Mouse (Mus musculus) neural tube, embryonic 13.5 days (tissue): Measurements from ENCODE around the gene Tln1. TPM values are rescaled to one million over a fixed set of nuclear protein-coding genes. Genes with fewer than 3 reads are reported as not detected.
"Not testable (repeated sequence)": the region's sequence is repeated elsewhere in the genome, so short reads cannot be mapped to it uniquely, and the experiment has no call there.

Experiments
- ATAC-seq: fragments of 200-750 bp; cut with Nextera tagmentation; 2 replicates; pipeline ENCODE4 v1.8.0; 2017; ENCODE audit warnings: low read depth, mild to moderate bottlenecking, moderate TSS enrichment, moderate library complexity
- H3K27ac ChIP-seq: fragments of 300-500 bp; sonication (generic); replicated peaks from 2 replicates; pipeline ENCODE4 v1.5.1; 2015; ENCODE audit warnings: moderate library complexity, mild to moderate bottlenecking, inconsistent platforms
- H3K27me3 ChIP-seq: fragments of 300-500 bp; sonication (generic); 2 replicates; pipeline ENCODE4 v1.6.1; 2015; ENCODE audit warnings: mild to moderate bottlenecking, inconsistent platforms
- H3K36me3 ChIP-seq: fragments of 300-500 bp; sonication (generic); 2 replicates; pipeline ENCODE4 v1.6.1; 2015; ENCODE audit warnings: mild to moderate bottlenecking, inconsistent platforms
- H3K4me1 ChIP-seq: fragments of 300-500 bp; sonication (generic); replicated peaks from 2 replicates; pipeline ENCODE4 v1.6.1; 2015; ENCODE audit warnings: inconsistent platforms
- H3K4me2 ChIP-seq: fragments of 300-500 bp; sonication (generic); 2 replicates; pipeline ENCODE4 v1.6.1; 2015; ENCODE audit warnings: inconsistent platforms, mild to moderate bottlenecking, moderate library complexity
- H3K4me3 ChIP-seq: fragments of 300-500 bp; sonication (generic); 2 replicates; pipeline ENCODE4 v1.5.1; 2015; ENCODE audit warnings: mild to moderate bottlenecking, inconsistent platforms
- H3K9ac ChIP-seq: fragments of 300-500 bp; sonication (generic); 2 replicates; pipeline ENCODE4 v1.6.1; 2015; ENCODE audit warnings: moderate library complexity, mild to moderate bottlenecking, inconsistent platforms
- H3K9me3 ChIP-seq: fragments of 300-500 bp; sonication (generic); 2 replicates; pipeline ENCODE4 v1.6.1; 2016; ENCODE audit warnings: inconsistent platforms
- WGBS: fragments of 180-500 bp; shearing (Covaris S2); methylation state at CpG from one replicate; pipeline ENCODE4 v1.1.7; 2015; 5-methylcytosine and 5-hydroxymethylcytosine counted together
- polyA plus RNA-seq: library from polyadenylated mRNA; unstranded; fragments of >200 nt; fragmentation: Nextera tagmentation; extraction: Ambion mirVana; gene quantifications from 2 replicates; pipeline ENCODE4 v1.2.1, GENCODE M21; 2015

Gene Tln1
- polyA plus RNA-seq, 1 experiment from 2014 or later: 69.6 TPM

DNA sequence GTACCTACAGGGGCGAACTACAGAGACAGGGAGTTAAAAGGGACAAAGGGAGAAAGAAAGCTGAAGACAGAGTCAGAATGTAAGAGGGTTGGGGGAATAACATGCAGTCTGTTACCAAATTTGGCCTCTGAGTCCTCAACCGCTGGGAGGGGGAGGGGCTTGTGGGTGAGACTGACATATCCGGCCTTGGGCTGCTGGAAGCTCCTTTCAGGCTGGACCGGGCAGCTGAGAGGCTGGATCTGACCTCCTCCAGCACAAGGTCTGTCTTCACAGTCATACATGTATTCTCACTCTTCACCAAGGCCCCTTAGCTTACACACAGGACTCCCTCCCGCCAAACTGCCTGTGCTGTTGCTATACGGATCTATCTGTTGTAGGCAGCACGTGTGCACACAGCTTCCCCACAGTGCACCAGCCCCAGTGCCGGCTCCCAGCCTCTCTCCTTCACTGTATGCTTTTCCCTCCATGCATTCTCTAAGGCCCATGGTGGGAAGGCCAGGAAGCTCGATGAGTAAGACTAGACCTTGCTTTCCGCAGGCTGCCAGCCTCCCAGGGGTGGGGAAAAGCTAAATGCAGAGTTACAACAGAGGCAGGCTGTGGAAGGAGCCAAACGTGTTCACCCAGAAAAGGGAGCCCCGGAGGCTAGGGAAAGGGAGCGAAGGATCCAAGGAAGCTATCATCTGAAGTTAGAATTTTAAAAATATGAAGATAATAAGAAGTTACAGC, 3.7 kb downstream of the Tln1 start:
- Histone ChIP-seq H3K9me3 (no peaks in the 10 kb centered on the region), H3K9ac (peak overlapping the region; percentile 52), H3K36me3 (peaks cover 35% of the 10 kb centered on the region), H3K27ac (peak overlapping the region; percentile 42), H3K4me3 (peak overlapping the region; percentile 2; the same call in 1 of the 2 replicates), H3K27me3 (no peaks in the 10 kb centered on the region), H3K4me2 (peak overlapping the region; percentile 26), H3K4me1 (peaks cover 56% of the 10 kb centered on the region)
- ATAC-seq: no peak
- 25% methylated on average over 13 of the region's 13 CpGs for WGBS

DNA sequence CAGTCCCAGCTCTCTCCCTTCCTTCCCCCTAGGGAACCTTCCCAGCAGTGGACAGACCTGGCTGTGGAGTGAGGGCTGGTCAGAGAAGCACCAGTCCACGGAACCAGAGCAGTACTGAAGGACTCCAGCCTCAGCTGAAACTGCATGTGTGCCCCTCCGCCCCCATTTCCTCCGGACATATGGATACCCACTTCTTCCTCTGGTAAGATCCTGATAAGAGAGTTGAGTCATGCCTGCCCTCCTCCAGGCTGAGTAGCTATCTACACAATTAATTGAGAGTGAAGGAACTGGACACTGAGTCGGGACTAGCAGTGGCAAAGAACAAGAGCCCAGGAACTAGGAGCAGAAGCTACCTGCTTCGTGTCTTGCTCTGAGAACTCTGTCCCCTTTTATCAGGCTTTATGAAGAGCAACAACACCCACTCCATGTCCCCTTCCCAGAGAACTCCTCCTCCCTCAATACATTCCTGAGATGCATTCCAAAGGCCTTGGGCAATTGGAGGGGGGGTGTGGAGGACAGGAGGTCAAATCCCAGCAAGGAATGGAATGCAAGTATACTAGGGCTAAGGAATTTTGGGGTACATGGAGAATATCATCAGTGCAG, 4.4 kb downstream of the Tln1 start:
- ATAC-seq: no peak
- 42% methylated on average over 5 of the region's 5 CpGs for WGBS
- Histone ChIP-seq H3K27me3 (no peaks in the 10 kb centered on the region), H3K4me1 (peaks cover 49% of the 10 kb centered on the region), H3K27ac (0 out of 2 replicates have a peak overlapping the region, but pooled peaks have one; percentile 42), H3K4me2 (peak overlapping the region; percentile 26), H3K4me3 (no peak overlapping the region), H3K9ac (peak overlapping the region; percentile 52), H3K36me3 (peaks cover 42% of the 10 kb centered on the region), H3K9me3 (no peaks in the 10 kb centered on the region)

DNA sequence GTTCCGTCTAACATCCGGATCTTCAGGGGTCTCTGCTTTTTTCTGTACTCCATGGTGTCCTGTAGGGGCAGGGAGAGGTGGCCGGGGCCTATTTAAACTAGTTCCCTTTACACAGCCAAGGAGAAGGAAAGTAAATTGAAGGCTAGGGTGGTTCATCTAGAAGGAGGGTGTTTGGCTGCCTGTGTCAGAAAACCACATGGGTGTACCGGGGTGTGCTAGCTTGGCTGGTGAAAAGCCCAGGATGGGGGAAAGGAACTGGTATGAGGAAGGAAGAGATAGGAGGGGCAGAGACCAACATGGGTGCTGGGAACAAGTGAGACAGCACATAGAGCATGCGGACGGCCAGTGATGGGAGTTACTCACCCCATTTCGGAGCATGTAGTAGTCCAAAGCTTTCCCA, 6.6 kb downstream of the Tln1 start:
- Histone ChIP-seq H3K4me2 (no peak overlapping the region), H3K4me1 (peaks cover 40% of the 10 kb centered on the region), H3K36me3 (peaks cover 62% of the 10 kb centered on the region), H3K9ac (no peak overlapping the region), H3K27ac (no peak overlapping the region), H3K4me3 (no peak overlapping the region), H3K27me3 (no peaks in the 10 kb centered on the region), H3K9me3 (no peaks in the 10 kb centered on the region)
- WGBS: 94% methylated on average over 7 of the region's 7 CpGs
- no peak for ATAC-seq

DNA sequence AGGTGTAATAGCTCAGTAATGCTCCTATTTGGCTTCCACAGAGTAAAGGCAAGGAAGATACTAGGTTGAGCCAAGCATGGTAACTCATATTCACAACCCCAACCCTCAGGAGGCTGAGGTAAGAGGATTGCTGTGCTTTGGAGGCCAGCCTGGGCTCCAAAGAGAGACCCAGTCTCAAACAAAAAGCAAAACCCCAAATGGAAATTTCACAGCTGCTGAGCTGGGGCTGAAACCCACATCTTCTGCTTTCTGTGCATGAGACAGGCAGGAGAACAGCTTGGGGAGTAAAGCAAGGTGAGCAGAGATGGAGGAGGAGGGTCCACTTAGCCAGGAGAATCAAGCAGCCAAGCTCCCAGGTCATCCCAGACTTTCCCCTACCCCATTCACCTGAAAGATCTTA, 8.6 kb downstream of the Tln1 start:
- no peak overlapping the region for H3K27ac ChIP-seq
- H3K9ac ChIP-seq: no peak overlapping the region
- H3K4me3 ChIP-seq: no peak overlapping the region
- no peaks in the 10 kb centered on the region for H3K9me3 ChIP-seq
- H3K4me2 ChIP-seq: no peak overlapping the region
- H3K27me3 ChIP-seq: no peaks in the 10 kb centered on the region
- peaks cover 83% of the 10 kb centered on the region for H3K36me3 ChIP-seq
- no peak for ATAC-seq
- H3K4me1 ChIP-seq: peaks cover 20% of the 10 kb centered on the region

DNA sequence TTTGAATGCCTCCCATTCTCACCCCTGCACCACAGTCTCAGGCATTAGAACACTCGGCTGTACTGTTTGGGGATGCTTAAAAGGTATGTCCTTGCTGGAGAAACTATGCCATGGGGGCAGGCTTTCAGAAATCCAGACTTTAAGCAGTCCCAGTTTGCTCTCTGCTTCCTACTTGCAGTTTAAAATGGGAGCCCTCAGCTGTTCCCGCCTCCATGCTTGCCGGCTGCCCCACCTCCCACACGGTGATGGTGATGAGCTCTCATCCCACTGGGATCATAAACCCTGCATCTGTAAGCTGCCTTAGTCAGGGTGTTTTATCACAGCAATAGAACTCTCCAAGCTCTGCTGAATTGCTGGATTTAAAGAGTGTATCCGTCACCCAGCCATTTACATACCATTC, 10.1 kb downstream of the Tln1 start:
- no peaks in the 10 kb centered on the region for H3K27me3 ChIP-seq
- peaks cover 5% of the 10 kb centered on the region; the same call in 1 of the 2 replicates for H3K4me1 ChIP-seq
- no peak for ATAC-seq
- 52% methylated on average over 5 of the region's 5 CpGs for WGBS
- H3K4me2 ChIP-seq: no peak overlapping the region
- H3K9me3 ChIP-seq: no peaks in the 10 kb centered on the region
- no peak overlapping the region for H3K9ac ChIP-seq
- peaks cover 97% of the 10 kb centered on the region for H3K36me3 ChIP-seq
- no peak overlapping the region for H3K27ac ChIP-seq
- H3K4me3 ChIP-seq: no peak overlapping the region

DNA sequence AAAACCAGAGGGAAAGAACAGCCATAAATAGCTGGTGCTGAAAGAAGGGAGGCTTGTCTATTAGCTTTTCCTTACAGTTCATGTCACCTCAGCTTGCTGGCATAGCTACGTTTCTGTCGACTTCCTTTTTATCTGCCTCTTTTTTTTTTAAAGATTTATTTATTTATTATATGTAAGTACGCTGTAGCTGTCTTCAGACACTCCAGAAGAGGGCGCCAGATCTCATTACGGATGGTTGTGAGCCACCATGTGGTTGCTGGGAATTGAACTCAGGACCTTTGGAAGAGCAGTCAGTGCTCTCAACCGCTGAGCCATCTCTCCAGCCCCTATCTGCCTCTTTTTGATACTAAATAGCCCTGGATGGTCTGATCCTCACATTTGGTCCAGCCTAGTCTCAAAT, 10.6 kb downstream of the Tln1 start:
- H3K4me3 ChIP-seq, H3K4me1 ChIP-seq, H3K27me3 ChIP-seq, ATAC-seq, H3K9me3 ChIP-seq, H3K27ac ChIP-seq, H3K9ac ChIP-seq, H3K4me2 ChIP-seq: not testable (repeated sequence)
- 89% methylated on average over 6 of the region's 6 CpGs for WGBS
- peaks cover 99% of the 10 kb centered on the region for H3K36me3 ChIP-seq

DNA sequence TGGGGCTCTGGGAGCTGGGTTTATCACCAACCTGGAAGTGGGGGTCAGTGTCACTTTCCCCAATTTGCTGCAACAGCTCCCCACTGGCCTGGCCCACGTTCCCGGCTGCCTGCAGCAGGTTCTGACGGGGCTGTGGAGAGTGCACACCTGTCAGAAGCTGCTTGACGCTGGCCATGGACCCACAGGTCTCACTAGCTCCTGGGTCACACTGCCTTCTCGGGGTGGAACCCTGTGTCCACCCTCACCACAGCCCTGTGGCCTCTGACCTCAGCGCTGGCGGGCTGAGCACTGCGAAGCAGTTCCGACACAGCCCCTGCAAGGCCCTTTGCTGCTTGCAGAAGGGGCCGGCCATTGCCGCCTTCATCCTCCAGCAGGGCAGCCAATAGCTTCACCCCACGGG, 13.4 kb downstream of the Tln1 start:
- peaks cover 99% of the 10 kb centered on the region for H3K36me3 ChIP-seq
- no peak overlapping the region for H3K27ac ChIP-seq
- no peaks in the 10 kb centered on the region for H3K4me1 ChIP-seq
- no peak overlapping the region for H3K4me3 ChIP-seq
- H3K4me2 ChIP-seq: no peak overlapping the region
- H3K9me3 ChIP-seq: no peaks in the 10 kb centered on the region
- WGBS: 93% methylated on average over 12 of the region's 12 CpGs
- ATAC-seq: no peak
- H3K9ac ChIP-seq: no peak overlapping the region
- H3K27me3 ChIP-seq: no peaks in the 10 kb centered on the region

DNA sequence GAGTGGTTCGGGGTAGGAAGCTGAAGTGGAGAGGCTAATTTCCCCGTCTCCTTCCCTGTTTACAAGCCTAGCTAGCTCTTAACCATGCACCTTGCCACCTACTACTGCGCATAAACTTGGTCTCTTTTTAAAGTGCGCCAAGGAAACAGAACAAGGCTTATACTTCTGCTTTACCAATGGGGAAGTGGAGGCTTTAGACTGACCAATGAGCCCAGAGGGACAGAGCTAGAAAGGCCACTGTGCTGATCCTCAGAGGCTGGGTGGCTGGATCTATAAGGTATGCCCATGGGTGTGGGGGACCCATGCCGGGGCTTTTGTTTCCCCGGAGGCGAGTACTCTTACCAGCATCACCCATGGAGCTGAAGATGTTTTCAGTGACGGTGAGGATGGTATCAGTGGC, 15.3 kb downstream of the Tln1 start:
- H3K36me3 ChIP-seq: peaks cover 99% of the 10 kb centered on the region

DNA sequence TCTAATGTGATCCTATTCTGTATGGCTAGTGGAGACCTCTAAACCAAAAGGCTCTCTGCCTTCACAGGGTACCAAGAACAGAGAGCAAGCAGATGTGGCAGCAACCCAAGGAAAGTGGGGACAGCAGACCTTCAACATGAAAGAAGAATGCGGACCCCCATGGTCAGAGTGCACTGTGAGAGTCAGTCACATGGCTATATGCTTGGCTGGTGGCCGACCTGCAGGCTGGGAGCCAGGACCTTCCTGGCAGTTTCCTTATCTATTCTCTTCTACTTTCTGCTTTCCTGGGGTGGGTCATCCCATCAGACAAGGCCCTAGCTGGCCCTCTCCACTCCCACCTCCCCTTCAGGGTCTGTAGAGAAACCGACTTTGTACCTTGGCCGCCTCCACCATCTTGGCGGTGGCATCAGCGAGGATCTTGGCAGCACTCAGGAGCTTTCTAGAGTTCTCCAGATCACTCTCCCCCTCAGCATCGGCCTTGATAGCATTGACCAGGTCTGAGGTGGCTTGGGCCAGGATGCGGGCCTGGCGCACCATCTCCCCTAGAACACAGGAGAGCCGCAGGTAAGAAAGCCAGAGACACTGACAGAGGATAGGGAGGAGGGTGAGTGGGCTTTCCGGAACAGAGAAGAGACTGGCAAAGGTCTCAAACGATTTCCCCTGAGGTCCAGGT, 16.0 kb downstream of the Tln1 start:
- Histone ChIP-seq H3K9me3 (no peaks in the 10 kb centered on the region), H3K27ac (no peak overlapping the region), H3K9ac (no peak overlapping the region), H3K36me3 (peaks cover 99% of the 10 kb centered on the region), H3K27me3 (no peaks in the 10 kb centered on the region), H3K4me1 (no peaks in the 10 kb centered on the region), H3K4me2 (no peak overlapping the region), H3K4me3 (no peak overlapping the region)
- 92% methylated on average over 12 of the region's 12 CpGs for whole genome bisulfite sequencing
- ATAC-seq: no peak

More for the DNA sequence above, 15.3 kb downstream of the Tln1 start:
- H3K4me1 ChIP-seq: no peaks in the 10 kb centered on the region
- H3K27me3 ChIP-seq: no peaks in the 10 kb centered on the region
- no peaks in the 10 kb centered on the region for H3K9me3 ChIP-seq
- H3K4me2 ChIP-seq: no peak overlapping the region
- 94% methylated on average over 8 of the region's 8 CpGs for WGBS
- ATAC-seq: no peak
- H3K27ac ChIP-seq: no peak overlapping the region
- H3K4me3 ChIP-seq: no peak overlapping the region
- no peak overlapping the region for H3K9ac ChIP-seq

DNA sequence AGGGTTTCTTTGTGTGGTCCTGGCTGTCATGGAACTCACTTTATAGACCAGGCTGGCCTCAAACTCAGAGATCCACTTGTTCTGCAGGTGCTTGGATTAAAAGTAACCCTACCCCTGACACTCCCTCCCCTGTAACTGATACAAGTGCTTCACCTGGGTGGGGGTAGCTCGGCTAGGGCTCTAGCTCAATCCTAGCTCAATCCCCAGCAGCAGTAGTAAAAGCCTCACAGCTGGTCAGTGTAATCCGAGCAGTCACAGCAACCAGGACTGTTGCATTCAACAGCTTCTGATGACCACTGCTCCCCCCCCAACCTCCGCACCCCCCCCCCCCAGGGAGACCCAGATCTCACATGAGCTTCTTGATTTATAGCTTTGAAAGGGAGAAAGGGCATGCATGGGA, 20.4 kb downstream of the Tln1 start:
- Histone ChIP-seq H3K36me3 (peaks cover 99% of the 10 kb centered on the region), H3K4me1 (no peaks in the 10 kb centered on the region), H3K9me3 (no peaks in the 10 kb centered on the region), H3K27ac (no peak overlapping the region), H3K27me3 (no peaks in the 10 kb centered on the region), H3K4me3 (no peak overlapping the region), H3K9ac (no peak overlapping the region), H3K4me2 (no peak overlapping the region)
- no peak for ATAC-seq
- 70% methylated on average over 3 of the region's 3 CpGs for WGBS

DNA sequence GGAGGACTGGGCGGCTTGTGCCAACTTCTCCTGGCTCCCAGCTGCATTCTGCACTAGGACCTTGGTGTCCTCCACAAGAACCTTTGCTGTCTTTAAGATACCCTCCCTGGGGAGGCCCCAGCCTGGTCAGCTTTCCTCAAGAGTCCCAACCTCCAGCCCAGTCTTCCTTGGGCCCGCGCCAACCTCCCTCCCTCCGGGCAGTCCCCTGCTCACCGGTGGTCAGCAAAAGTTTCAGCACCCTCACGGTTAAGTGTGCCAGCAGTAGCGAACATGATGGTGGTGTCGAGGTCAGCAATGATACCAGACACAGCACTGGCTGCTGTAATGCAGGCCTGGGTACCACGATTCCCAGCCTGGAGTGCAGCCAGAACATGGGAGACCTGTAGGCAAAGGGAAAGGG, 26.5 kb downstream of the Tln1 start:
- no peak overlapping the region for H3K4me2 ChIP-seq
- H3K4me3 ChIP-seq: no peak overlapping the region
- no peaks in the 10 kb centered on the region for H3K4me1 ChIP-seq
- 96% methylated on average over 9 of the region's 9 CpGs for WGBS
- H3K9me3 ChIP-seq: no peaks in the 10 kb centered on the region
- no peak overlapping the region for H3K27ac ChIP-seq
- no peak overlapping the region for H3K9ac ChIP-seq
- peaks cover 99% of the 10 kb centered on the region for H3K36me3 ChIP-seq
- H3K27me3 ChIP-seq: no peaks in the 10 kb centered on the region
- no peak for ATAC-seq

DNA sequence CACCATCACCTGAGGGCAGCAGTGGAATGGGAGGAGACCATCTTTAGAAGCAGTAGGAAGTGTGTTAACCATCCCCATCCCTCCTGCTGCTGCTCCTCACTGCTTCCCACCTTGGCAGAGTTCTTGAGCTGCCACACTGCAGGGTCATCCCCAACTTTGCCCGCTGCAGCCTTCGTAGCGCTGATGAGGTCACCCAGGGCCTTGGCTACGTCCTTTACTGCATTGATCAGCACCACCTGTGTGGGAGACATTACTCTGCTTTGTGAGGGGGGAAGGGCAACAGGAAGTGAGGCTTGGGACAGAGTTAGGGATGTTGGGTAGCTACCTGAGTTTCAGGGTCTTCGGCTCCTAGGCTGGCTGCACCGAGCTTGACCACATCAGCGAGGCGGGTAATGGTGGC, 26.9 kb downstream of the Tln1 start:
- H3K36me3 ChIP-seq: peaks cover 97% of the 10 kb centered on the region
- no peak overlapping the region for H3K9ac ChIP-seq
- no peaks in the 10 kb centered on the region for H3K27me3 ChIP-seq
- no peak overlapping the region for H3K4me2 ChIP-seq
- ATAC-seq: no peak
- 94% methylated on average over 8 of the region's 8 CpGs for WGBS
- no peak overlapping the region for H3K4me3 ChIP-seq
- no peaks in the 10 kb centered on the region for H3K4me1 ChIP-seq
- no peaks in the 10 kb centered on the region for H3K9me3 ChIP-seq
- H3K27ac ChIP-seq: no peak overlapping the region
